Mouse (Mus musculus) hindbrain, postnatal 0 days (tissue): ENCODE measurements around the gene Cdc27. TPM values are rescaled to one million over a fixed set of nuclear protein-coding genes. Genes with fewer than 3 reads are reported as not detected.

Experiments used
- ATAC-seq: fragments of 200-750 bp; cut with Nextera tagmentation; 2 replicates; pipeline ENCODE4 v1.8.0; 2017; ENCODE audit warnings: mild to moderate bottlenecking, moderate TSS enrichment, moderate library complexity
- DNase-seq: peaks from one replicate; pipeline ENCODE4 v3.0.0-alpha.2; 2015; ENCODE audit warnings: low spot score
- H3K27ac ChIP-seq: fragments of 300-500 bp; sonication (generic); 2 replicates; pipeline ENCODE4 v1.5.1; 2014; ENCODE audit warnings: mild to moderate bottlenecking
- H3K27me3 ChIP-seq: fragments of 300-500 bp; sonication (generic); 2 replicates; pipeline ENCODE4 v1.6.1; 2014; ENCODE audit warnings: low read length, mixed read lengths; ENCODE audit not compliant: insufficient read depth
- H3K36me3 ChIP-seq: fragments of 300-500 bp; sonication (generic); 2 replicates; pipeline ENCODE4 v1.6.1; 2014; ENCODE audit warnings: low read length, mixed read lengths; ENCODE audit not compliant: insufficient read depth
- H3K4me1 ChIP-seq: fragments of 300-500 bp; sonication (generic); 2 replicates; pipeline ENCODE4 v1.6.1; 2014; ENCODE audit warnings: antibody characterized with exemption, low read length, mixed read lengths; ENCODE audit not compliant: insufficient read depth
- H3K4me2 ChIP-seq: fragments of 300-500 bp; sonication (generic); 2 replicates; pipeline ENCODE4 v1.6.1; 2014; ENCODE audit warnings: low read depth, mild to moderate bottlenecking, low read length, moderate library complexity, mixed read lengths
- H3K4me3 ChIP-seq: fragments of 300-500 bp; sonication (generic); 2 replicates; pipeline ENCODE4 v1.5.1; 2014; ENCODE audit warnings: low read length
- H3K9ac ChIP-seq: fragments of 300-500 bp; sonication (generic); replicated peaks from 2 replicates; pipeline ENCODE4 v1.6.1; 2014; ENCODE audit warnings: mild to moderate bottlenecking, low read length, moderate library complexity, mixed read lengths
- H3K9me3 ChIP-seq: fragments of 300-500 bp; sonication (generic); 2 replicates; pipeline ENCODE4 v1.6.1; 2016; ENCODE audit warnings: low read length, mixed read lengths
- CTCF ChIP-seq: IDR thresholded peaks from 2 replicates; pipeline ENCODE4 v1.5.1; 2016; ENCODE audit warnings: antibody characterized with exemption, control low read depth, low read depth
- WGBS: fragments of 180-500 bp; shearing (Covaris S2); extraction: QIAGEN DNeasy Blood & Tissue Kit; methylation state at CpG from one replicate; pipeline ENCODE4 v1.1.7; 2014; 5-methylcytosine and 5-hydroxymethylcytosine counted together
- polyA plus RNA-seq: library from polyadenylated mRNA; unstranded; fragments of >200 nt; fragmentation: Nextera tagmentation; extraction: Ambion mirVana; gene quantifications from 2 replicates; pipeline ENCODE4 v1.2.1, GENCODE M21; 2015
- total RNA-seq: library from RNA; depleted of rRNA; stranded (reverse); fragments of >200 nt; gene quantifications from 2 replicates; pipeline ENCODE4 v1.2.3, GENCODE M21; 2014; rRNA removed

Gene Cdc27
- total and polyA plus RNA-seq, 2 experiments from 2014 or later = 23.8 to 39.1 TPM

DNA sequence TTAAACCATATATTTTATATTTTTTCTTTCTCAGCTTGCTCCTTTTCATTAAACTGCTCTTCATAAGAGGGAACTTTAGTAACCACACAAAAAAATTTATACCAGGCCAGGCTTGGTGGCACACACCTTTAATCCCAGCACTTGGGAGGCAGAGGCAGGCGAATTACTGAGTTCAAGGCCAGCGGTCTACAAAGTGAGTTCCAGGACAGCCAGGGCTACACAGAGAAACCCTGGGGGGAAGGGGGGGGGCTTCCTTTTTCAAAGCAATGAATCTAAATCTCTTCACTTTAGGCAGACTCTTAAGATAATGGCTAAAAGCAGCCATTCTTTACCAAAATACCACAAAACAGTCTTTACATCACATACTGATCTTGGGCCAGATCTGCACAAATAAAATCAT, 90.7 kb downstream of the Cdc27 start:
- TF ChIP-seq CTCF = no peak
- no peak for DNase-seq
- 87% methylated on average over 2 of the region's 2 CpGs for WGBS
- no peak overlapping the region for H3K27ac ChIP-seq
- no peaks in the 10 kb centered on the region for H3K9me3 ChIP-seq
- H3K9ac ChIP-seq = no peak overlapping the region
- H3K4me3 ChIP-seq = no peak overlapping the region
- no peak for ATAC-seq
- H3K36me3 ChIP-seq = no peaks in the 10 kb centered on the region
- H3K4me1 ChIP-seq = no peaks in the 10 kb centered on the region
- H3K4me2 ChIP-seq = no peak overlapping the region
- no peaks in the 10 kb centered on the region for H3K27me3 ChIP-seq

DNA sequence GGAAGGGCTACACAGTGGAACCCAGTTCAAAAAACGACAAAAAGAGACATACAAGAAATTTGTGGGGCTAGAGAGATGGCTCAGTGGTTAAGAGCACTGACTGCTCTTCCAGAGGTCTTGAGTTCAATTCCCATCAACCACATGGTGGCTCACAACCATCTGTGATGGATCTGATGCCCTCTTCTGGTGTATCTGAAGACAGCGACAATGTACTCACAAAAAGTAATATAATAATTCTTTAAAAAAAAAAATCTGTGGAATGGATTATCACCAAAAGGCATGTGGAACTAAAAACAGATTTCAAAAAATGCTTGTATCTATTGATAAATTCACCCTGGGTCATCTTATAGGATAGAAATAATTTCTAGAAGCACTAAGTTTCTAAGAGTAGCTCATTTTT, 91.9 kb downstream of the Cdc27 start:
- Histone ChIP-seq H3K27me3 (no peaks in the 10 kb centered on the region), H3K4me1 (no peaks in the 10 kb centered on the region), H3K4me2 (no peak overlapping the region), H3K9ac (no peak overlapping the region), H3K9me3 (no peaks in the 10 kb centered on the region), H3K36me3 (no peaks in the 10 kb centered on the region), H3K4me3 (no peak overlapping the region), H3K27ac (no peak overlapping the region)
- ATAC-seq (no peak), DNase-seq (no peak)
- TF ChIP-seq CTCF = 0 out of 2 replicates have a peak, but pooled peaks have one; percentile 14
- WGBS = 83% methylated on average over 2 of the region's 2 CpGs

Other genes with a start within 250 kb of the Cdc27 start
- 54.9 and 75.5 TPM in 2 replicates for gene Kansl1, start 81.8 kb downstream of the Cdc27 start, total RNA-seq
- gene Kansl1, start 81.8 kb downstream of the Cdc27 start, polyA plus RNA-seq = 17.9 and 19.0 TPM in 2 replicates
- 1.2 and 1.7 TPM in 2 replicates for gene Myl4, start within 50 bp of the Cdc27 start, total RNA-seq
- 5.6 and 5.9 TPM in 2 replicates for gene Myl4, start within 50 bp of the Cdc27 start, polyA plus RNA-seq
- gene Itgb3, start 57.4 kb upstream of the Cdc27 start, total RNA-seq = 1.7 TPM in 2 replicates
- 0.82 and 1.0 TPM in 2 replicates for gene Itgb3, start 57.4 kb upstream of the Cdc27 start, polyA plus RNA-seq
- gene Gm11639, start 135.1 kb upstream of the Cdc27 start, total RNA-seq = 0.11 TPM in 1 of 2 replicates, not detected in the other
- gene Gm11639, start 135.1 kb upstream of the Cdc27 start, polyA plus RNA-seq = 0.05 and 0.43 TPM in 2 replicates